Mouse (Mus musculus) heart, postnatal 0 days (tissue): ENCODE measurements around the gene Acvr1b. TPM values are rescaled to one million over a fixed set of nuclear protein-coding genes. Genes with fewer than 3 reads are reported as not detected.

Source experiments
- ATAC-seq: fragments of 200-750 bp; cut with Nextera tagmentation; 2 replicates; pipeline ENCODE4 v1.8.0; 2017; ENCODE audit warnings: low read depth, moderate number of reproducible peaks, moderate library complexity; ENCODE audit not compliant: insufficient read depth
- DNase-seq: peaks from one replicate; pipeline ENCODE4 v3.0.0-alpha.2; 2016; ENCODE audit warnings: low spot score
- H3K27ac ChIP-seq: fragments of 300-500 bp; sonication (generic); 2 replicates; pipeline ENCODE4 v1.5.1; 2014; ENCODE audit warnings: low read depth, mild to moderate bottlenecking
- H3K27me3 ChIP-seq: fragments of 300-500 bp; sonication (generic); 2 replicates; pipeline ENCODE4 v1.6.1; 2014; ENCODE audit warnings: low read length, mixed read lengths; ENCODE audit not compliant: control insufficient read depth, insufficient read depth
- H3K36me3 ChIP-seq: fragments of 300-500 bp; sonication (generic); replicated peaks from 2 replicates; pipeline ENCODE4 v1.6.1; 2014; ENCODE audit warnings: low read length, mixed read lengths; ENCODE audit not compliant: control insufficient read depth, insufficient read depth
- H3K4me1 ChIP-seq: fragments of 300-500 bp; sonication (generic); 2 replicates; pipeline ENCODE4 v1.6.1; 2014; ENCODE audit warnings: antibody characterized with exemption; ENCODE audit not compliant: control insufficient read depth, insufficient read depth
- H3K4me2 ChIP-seq: fragments of 300-500 bp; sonication (generic); 2 replicates; pipeline ENCODE4 v1.6.1; 2014; ENCODE audit warnings: low read depth, mild to moderate bottlenecking, low read length, moderate library complexity
- H3K4me3 ChIP-seq: fragments of 300-500 bp; sonication (generic); 2 replicates; pipeline ENCODE4 v1.5.1; 2014; ENCODE audit warnings: low read depth, low read length
- H3K9ac ChIP-seq: fragments of 300-500 bp; sonication (generic); replicated peaks from 2 replicates; pipeline ENCODE4 v1.6.1; 2014; ENCODE audit warnings: low read depth, low read length, mixed read lengths
- H3K9me3 ChIP-seq: fragments of 300-500 bp; sonication (generic); replicated peaks from 2 replicates; pipeline ENCODE4 v1.6.1; 2016; ENCODE audit warnings: low read length; ENCODE audit not compliant: control insufficient read depth
- CTCF ChIP-seq: IDR thresholded peaks from 2 replicates; pipeline ENCODE4 v1.5.1; 2016; ENCODE audit warnings: antibody characterized with exemption, control low read depth, low read depth
- EP300 ChIP-seq: IDR thresholded peaks from 2 replicates; pipeline ENCODE4 v1.6.1; 2016; ENCODE audit warnings: antibody characterized with exemption, low read depth
- WGBS: fragments of 180-500 bp; shearing (Covaris S2); extraction: QIAGEN DNeasy Blood & Tissue Kit; methylation state at CpG from one replicate; pipeline ENCODE4 v1.1.7; 2014; 5-methylcytosine and 5-hydroxymethylcytosine counted together
- polyA plus RNA-seq: library from polyadenylated mRNA; unstranded; fragments of >200 nt; fragmentation: Nextera tagmentation; extraction: Ambion mirVana; gene quantifications from 2 replicates; pipeline ENCODE4 v1.2.1, GENCODE M21; 2015
- total RNA-seq: library from RNA; depleted of rRNA; stranded (reverse); fragments of >200 nt; gene quantifications from 2 replicates; pipeline ENCODE4 v1.2.3, GENCODE M21; 2014; ENCODE audit warnings: low replicate concordance

Gene Acvr1b
- total and polyA plus RNA-seq, 2 experiments from 2014 or later = 5.8 to 25.9 TPM

GRCm38 (mm10) chr15:101180363-101181105 is 6.7 kb downstream of the Acvr1b start:
- no peak for TF ChIP-seq CTCF
- H3K27me3 ChIP-seq = no peaks in the 10 kb centered on the region
- no peak overlapping the region for H3K27ac ChIP-seq
- DNase-seq (no peak), ATAC-seq (no peak)
- no peak overlapping the region for H3K4me3 ChIP-seq
- H3K9ac ChIP-seq = no peak overlapping the region
- WGBS = 63% methylated on average over 15 of the region's 15 CpGs
- H3K4me1 ChIP-seq = peaks cover 46% of the 10 kb centered on the region
- no peak overlapping the region for H3K4me2 ChIP-seq
- no peaks in the 10 kb centered on the region for H3K36me3 ChIP-seq
- no peaks in the 10 kb centered on the region for H3K9me3 ChIP-seq

GRCm38 (mm10) chr15:101181106-101181466 is 7.2 kb downstream of the Acvr1b start:
- no peak overlapping the region for H3K4me3 ChIP-seq
- no peaks in the 10 kb centered on the region for H3K27me3 ChIP-seq
- DNase-seq (no peak), ATAC-seq (no peak)
- H3K4me1 ChIP-seq = peaks cover 42% of the 10 kb centered on the region
- 0 out of 2 replicates have a peak overlapping the region, but pooled peaks have one; percentile 17 for H3K9ac ChIP-seq
- TF ChIP-seq EP300 = no peak
- TF ChIP-seq CTCF = no peak
- H3K9me3 ChIP-seq = no peaks in the 10 kb centered on the region
- H3K36me3 ChIP-seq = no peaks in the 10 kb centered on the region; the same call in 1 of the 2 replicates
- no peak overlapping the region for H3K4me2 ChIP-seq
- WGBS = 31% methylated on average over 5 of the region's 5 CpGs
- no peak overlapping the region for H3K27ac ChIP-seq

GRCm38 (mm10) chr15:101181500-101181899 is 7.6 kb downstream of the Acvr1b start:
- H3K9ac ChIP-seq = 0 out of 2 replicates have a peak overlapping the region, but pooled peaks have one; percentile 17
- no peak for ATAC-seq
- no peaks in the 10 kb centered on the region for H3K27me3 ChIP-seq
- H3K4me1 ChIP-seq = peaks cover 38% of the 10 kb centered on the region
- no peak for TF ChIP-seq CTCF
- TF ChIP-seq EP300 = no peak
- H3K4me3 ChIP-seq = no peak overlapping the region
- no peak for DNase-seq
- WGBS = 39% methylated on average over 4 of the region's 4 CpGs
- no peaks in the 10 kb centered on the region for H3K9me3 ChIP-seq
- no peak overlapping the region for H3K27ac ChIP-seq
- no peak overlapping the region for H3K4me2 ChIP-seq
- H3K36me3 ChIP-seq = no peaks in the 10 kb centered on the region; the same call in 1 of the 2 replicates

- TF ChIP-seq EP300 (no peak), CTCF (no peak)
- DNase-seq (no peak), ATAC-seq (no peak)
- no peak overlapping the region for H3K4me3 ChIP-seq
- WGBS = 66% methylated on average over 5 of the region's 5 CpGs
- no peaks in the 10 kb centered on the region; the same call in 1 of the 2 replicates for H3K36me3 ChIP-seq
- peaks cover 27% of the 10 kb centered on the region for H3K4me1 ChIP-seq
- H3K4me2 ChIP-seq = no peak overlapping the region
- no peak overlapping the region for H3K27ac ChIP-seq
- no peaks in the 10 kb centered on the region for H3K9me3 ChIP-seq
- H3K27me3 ChIP-seq = no peaks in the 10 kb centered on the region
- H3K9ac ChIP-seq = no peak overlapping the region
Measured at GRCm38 (mm10) chr15:101182676-101183075, 8.8 kb downstream of the Acvr1b start.

- Histone ChIP-seq H3K9me3 (no peaks in the 10 kb centered on the region), H3K4me2 (no peak overlapping the region), H3K9ac (no peak overlapping the region), H3K27me3 (no peaks in the 10 kb centered on the region), H3K36me3 (no peaks in the 10 kb centered on the region; the same call in 1 of the 2 replicates), H3K27ac (no peak overlapping the region), H3K4me1 (peaks cover 13% of the 10 kb centered on the region), H3K4me3 (no peak overlapping the region)
- DNase-seq = no peak
- TF ChIP-seq EP300 (no peak), CTCF (no peak)
- 94% methylated on average over 8 of the region's 8 CpGs for WGBS
- ATAC-seq = no peak
Measured at GRCm38 (mm10) chr15:101184300-101184699, 10.4 kb downstream of the Acvr1b start.

GRCm38 (mm10) chr15:101185549-101185948 is 11.7 kb downstream of the Acvr1b start:
- no peak for TF ChIP-seq CTCF
- no peak for TF ChIP-seq EP300

More at GRCm38 (mm10) chr15:101185549-101185948, 11.7 kb downstream of the Acvr1b start:
- Histone ChIP-seq H3K9ac (no peak overlapping the region), H3K27me3 (no peaks in the 10 kb centered on the region), H3K4me3 (no peak overlapping the region), H3K4me2 (no peak overlapping the region), H3K27ac (no peak overlapping the region), H3K4me1 (peaks cover 12% of the 10 kb centered on the region), H3K36me3 (no peaks in the 10 kb centered on the region; the same call in 1 of the 2 replicates), H3K9me3 (no peaks in the 10 kb centered on the region)
- DNase-seq (no peak), ATAC-seq (no peak)
- 91% methylated on average over 3 of the region's 3 CpGs for WGBS
